In genomic region chr19:55643931-55644330, GRCm38 (mm10) we compare ENCODE assay signal across 8 mouse cellular contexts.
DNase-seq lines count a peak whose midpoint lies in the region; ATAC-seq and TF ChIP-seq lines count a peak whose summit lies in the region.

No protein-coding gene starts in this region.

- peaks cover 1% of the 10 kb centered on the region for H3K4me1 ChIP-seq in heart, adult 2 months (ENCODE audit: control insufficient read depth, insufficient read depth, low read length)
- peaks cover 17% of the 10 kb centered on the region for H3K4me1 ChIP-seq in midbrain, embryonic 13.5 days (replicated peaks)
- peaks cover 4% of the 10 kb centered on the region; the same call in 1 of the 2 replicates for H3K4me1 ChIP-seq in midbrain, embryonic 16.5 days (ENCODE audit: control insufficient read depth, insufficient read depth, low read length)
- no peaks in the 10 kb centered on the region; the same call in 1 of the 2 replicates for H3K4me1 ChIP-seq in intestine, embryonic 14.5 days (replicated peaks; ENCODE audit: control insufficient read depth, insufficient read depth, low read length)
- no peaks in the 10 kb centered on the region for H3K4me1 ChIP-seq in small intestine, adult 2 months (ENCODE audit: control insufficient read depth, insufficient read depth, insufficient read length, low read length)

- TF ChIP-seq EP300 in heart, adult 2 months (IDR thresholded peaks at IDR 0.05; ENCODE audit: insufficient read depth, low read depth, low read length): no peak

- peak overlapping the region; percentile 56 for H3K4me3 ChIP-seq in heart, adult 2 months
- no peak overlapping the region for H3K4me3 ChIP-seq in midbrain, embryonic 13.5 days (replicated peaks)
- no peak overlapping the region for H3K4me3 ChIP-seq in midbrain, embryonic 16.5 days (ENCODE audit: low read depth, low read length)
- H3K4me3 ChIP-seq in intestine, embryonic 14.5 days (ENCODE audit: low read depth, low read length): peak overlapping the region; percentile 28; the same call in 1 of the 2 replicates
- H3K4me3 ChIP-seq in small intestine, adult 2 months (ENCODE audit: low read depth, low read length): peak overlapping the region; percentile 56

- no peak for TF ChIP-seq CTCF in heart, adult 2 months (IDR thresholded peaks at IDR 0.05)
- TF ChIP-seq CTCF in small intestine, adult 2 months (IDR thresholded peaks at IDR 0.05; ENCODE audit: extremely low read depth, insufficient read length, insufficient replicate concordance, low read depth, low read length): no peak

- peak overlapping the region; percentile 27 for H3K4me2 ChIP-seq in midbrain, embryonic 13.5 days (replicated peaks)
- H3K4me2 ChIP-seq in midbrain, embryonic 16.5 days (ENCODE audit: low read length): no peak overlapping the region
- peak overlapping the region; percentile 54 for H3K4me2 ChIP-seq in intestine, embryonic 14.5 days (ENCODE audit: low read length)

- no peak for TF ChIP-seq POLR2A in heart, adult 2 months (IDR thresholded peaks at IDR 0.05; ENCODE audit: insufficient read depth, low read depth, low read length)
- no peak for TF ChIP-seq POLR2A in small intestine, adult 2 months (IDR thresholded peaks at IDR 0.05; ENCODE audit: low read depth, low read length)

- ATAC-seq in midbrain, embryonic 13.5 days: no peak
- ATAC-seq in midbrain, embryonic 16.5 days: no peak
- no peak for ATAC-seq in intestine, embryonic 14.5 days (replicated peaks; ENCODE audit: low FRiP score, low TSS enrichment, low read depth)

- H3K9ac ChIP-seq in heart, adult 2 months (ENCODE audit: low read depth, low read length): peak overlapping the region; percentile 77; the same call in 1 of the 2 replicates
- no peak overlapping the region for H3K9ac ChIP-seq in midbrain, embryonic 13.5 days (replicated peaks)
- no peak overlapping the region for H3K9ac ChIP-seq in midbrain, embryonic 16.5 days (ENCODE audit: low read depth, low read length)
- H3K9ac ChIP-seq in intestine, embryonic 14.5 days (ENCODE audit: low read length): no peak overlapping the region

- H3K36me3 ChIP-seq in heart, adult 2 months (ENCODE audit: control insufficient read depth, insufficient read depth, low read length): no peaks in the 10 kb centered on the region
- H3K36me3 ChIP-seq in midbrain, embryonic 13.5 days: no peaks in the 10 kb centered on the region
- H3K36me3 ChIP-seq in midbrain, embryonic 16.5 days (ENCODE audit: control insufficient read depth, insufficient read depth, low read length): no peaks in the 10 kb centered on the region
- no peaks in the 10 kb centered on the region for H3K36me3 ChIP-seq in intestine, embryonic 14.5 days (ENCODE audit: control insufficient read depth, insufficient read depth, low read length)
- no peaks in the 10 kb centered on the region for H3K36me3 ChIP-seq in small intestine, adult 2 months (ENCODE audit: control insufficient read depth, insufficient read depth, low read length)

- H3K79me2 ChIP-seq in heart, adult 2 months (replicated peaks; ENCODE audit: control insufficient read depth, insufficient read depth, low read length): no peaks in the 10 kb centered on the region

- H3K27me3 ChIP-seq in heart, adult 2 months (ENCODE audit: control insufficient read depth, insufficient read depth, low read length): no peaks in the 10 kb centered on the region
- peaks cover 48% of the 10 kb centered on the region for H3K27me3 ChIP-seq in midbrain, embryonic 13.5 days
- peaks cover 4% of the 10 kb centered on the region; the same call in 1 of the 2 replicates for H3K27me3 ChIP-seq in midbrain, embryonic 16.5 days (ENCODE audit: control insufficient read depth, insufficient read depth, low read depth, low read length)
- H3K27me3 ChIP-seq in intestine, embryonic 14.5 days (replicated peaks; ENCODE audit: control insufficient read depth, insufficient read depth, low read length): no peaks in the 10 kb centered on the region
- H3K27me3 ChIP-seq in small intestine, adult 2 months (ENCODE audit: control insufficient read depth, insufficient read depth, low read length): no peaks in the 10 kb centered on the region

- H3K27ac ChIP-seq in heart, adult 2 months: peak overlapping the region; percentile 94
- H3K27ac ChIP-seq in midbrain, embryonic 13.5 days: no peak overlapping the region
- no peak overlapping the region for H3K27ac ChIP-seq in midbrain, embryonic 16.5 days (ENCODE audit: low read length)
- H3K27ac ChIP-seq in intestine, embryonic 14.5 days (ENCODE audit: low read depth): no peak overlapping the region
- H3K27ac ChIP-seq in small intestine, adult 2 months (ENCODE audit: insufficient read depth, low read depth, low read length): no peak overlapping the region

- peak in 1 of 2 experiments; percentile 41 for DNase-seq in heart, adult 2 months
- DNase-seq in heart, postnatal 10 days: no peak
- DNase-seq in intestine, embryonic 14.5 days (ENCODE audit: low spot score): no peak
- no peak for DNase-seq in urinary bladder, postnatal 4 days (ENCODE audit: low spot score in 2 of 2)
- DNase-seq in cerebellum, postnatal 25 days: no peak

- H3K9me3 ChIP-seq in midbrain, embryonic 13.5 days: no peaks in the 10 kb centered on the region
- H3K9me3 ChIP-seq in midbrain, embryonic 16.5 days (replicated peaks; ENCODE audit: control insufficient read depth, low read length, poor library complexity, severe bottlenecking): no peaks in the 10 kb centered on the region
- H3K9me3 ChIP-seq in intestine, embryonic 14.5 days (ENCODE audit: control insufficient read depth, low read length): 0 out of 2 replicates have a peak, but pooled peaks cover 3% of the 10 kb centered on the region

- WGBS in heart, adult 2 months: 58% methylated on average over 13 of the region's 13 CpGs
- 74% methylated on average over 13 of the region's 13 CpGs for WGBS in midbrain, embryonic 13.5 days
- 74% methylated on average over 13 of the region's 13 CpGs for WGBS in midbrain, embryonic 16.5 days
- 77% methylated on average over 13 of the region's 13 CpGs for WGBS in intestine, embryonic 14.5 days
- WGBS in small intestine, adult 2 months: 72% methylated on average over 13 of the region's 13 CpGs

- intact Hi-C loops in heart, adult 2 months (cut with DNase I): loop anchor here (5.0 kb wide), 4 partner anchors 58 to 233 kb away; partner anchors contain the start of gene Tcf7l2
- intact Hi-C loops in heart, postnatal 10 days (cut with DNase I): loop anchor here (2.0 to 5.0 kb wide), 2 partner anchors 97 to 253 kb away; partner anchors contain the start of gene Tcf7l2

Comparison
In these comparisons a context has a peak if more than half of its experiments do, and no peak if none do; other contexts are left out.
1. H3K4me3 ChIP-seq: peak in heart, adult 2 months (single experiment), intestine, embryonic 14.5 days (single experiment) and small intestine, adult 2 months (single experiment); none in midbrain, embryonic 13.5 days (single experiment) and midbrain, embryonic 16.5 days (single experiment).